Mouse (Mus musculus): ENCODE measurements around the gene Agap1.

DNA sequence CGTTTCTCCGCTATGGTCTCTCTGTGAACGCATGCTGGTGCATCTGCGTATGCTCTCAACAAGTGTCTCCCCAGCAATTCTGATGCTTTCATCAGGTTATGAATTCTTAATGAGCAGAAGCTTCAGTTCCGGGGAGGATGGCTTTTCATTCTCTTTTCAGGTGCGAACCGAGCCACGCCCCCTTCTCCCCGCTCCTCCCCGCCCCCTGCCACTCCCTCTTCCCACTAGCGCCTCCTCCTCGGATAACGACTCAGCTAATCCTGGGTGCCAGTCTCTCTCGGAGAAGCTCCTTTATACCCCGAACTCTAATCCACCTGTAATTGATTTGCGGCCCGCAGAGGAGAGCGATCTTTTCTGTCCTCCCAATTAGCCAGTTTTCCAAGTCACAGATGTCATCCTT lies 463.5 kb downstream of the Agap1 start:
- TF ChIP-seq CTCF (IDR thresholded peaks at IDR 0.05 in 2 of 3, conservative IDR thresholded peaks at IDR 0.05 in 1 of 3; ENCODE audit: control insufficient read depth in 1 of 3, insufficient read depth in 1 of 3, low read depth in 2 of 3, low read length in 3 of 3, poor library complexity in 1 of 3, severe bottlenecking in 1 of 3), result no peak
- TF ChIP-seq ETS1 (IDR thresholded peaks at IDR 0.05; ENCODE audit: low read depth, low read length), result no peak
- no peak for TF ChIP-seq POLR2A (IDR thresholded peaks at IDR 0.05; ENCODE audit: control insufficient read depth in 1 of 2, insufficient read depth in 1 of 2, low read depth in 1 of 2, low read length in 2 of 2, poor library complexity in 1 of 2)
- no peak for TF ChIP-seq E2F4 (IDR thresholded peaks at IDR 0.05; ENCODE audit: borderline replicate concordance, low read depth, low read length)
- no peak for TF ChIP-seq GATA1 (IDR thresholded peaks at IDR 0.05; ENCODE audit: low read depth, low read length)

All from MEL (cell line).